Mouse (Mus musculus): ENCODE measurements around the gene Bnip1. TPM values are rescaled to one million over a fixed set of nuclear protein-coding genes. Genes with fewer than 3 reads are reported as not detected.
A peak's percentile ranks its signal among the peaks of the same experiment; 100 is the strongest.

The Bnip1 gene
- 10 to 100 TPM; 20.2 to 23.7 TPM for total RNA-seq (2021)
- long read RNA-seq, experiment 1, partial matches to known transcripts: 0 of 5 reads
- long read RNA-seq, experiment 1, other reads (novel, unspliced or antisense): 0 of 5 reads
- long read RNA-seq, experiment 2, transcript Bnip1-201 (6 exons, 1,098 nt): major isoform, 18 of 25 reads
- long read RNA-seq, experiment 2, partial matches to known transcripts: 0 of 25 reads
- long read RNA-seq, experiment 2, other reads (novel, unspliced or antisense): 2 of 25 reads

DNA sequence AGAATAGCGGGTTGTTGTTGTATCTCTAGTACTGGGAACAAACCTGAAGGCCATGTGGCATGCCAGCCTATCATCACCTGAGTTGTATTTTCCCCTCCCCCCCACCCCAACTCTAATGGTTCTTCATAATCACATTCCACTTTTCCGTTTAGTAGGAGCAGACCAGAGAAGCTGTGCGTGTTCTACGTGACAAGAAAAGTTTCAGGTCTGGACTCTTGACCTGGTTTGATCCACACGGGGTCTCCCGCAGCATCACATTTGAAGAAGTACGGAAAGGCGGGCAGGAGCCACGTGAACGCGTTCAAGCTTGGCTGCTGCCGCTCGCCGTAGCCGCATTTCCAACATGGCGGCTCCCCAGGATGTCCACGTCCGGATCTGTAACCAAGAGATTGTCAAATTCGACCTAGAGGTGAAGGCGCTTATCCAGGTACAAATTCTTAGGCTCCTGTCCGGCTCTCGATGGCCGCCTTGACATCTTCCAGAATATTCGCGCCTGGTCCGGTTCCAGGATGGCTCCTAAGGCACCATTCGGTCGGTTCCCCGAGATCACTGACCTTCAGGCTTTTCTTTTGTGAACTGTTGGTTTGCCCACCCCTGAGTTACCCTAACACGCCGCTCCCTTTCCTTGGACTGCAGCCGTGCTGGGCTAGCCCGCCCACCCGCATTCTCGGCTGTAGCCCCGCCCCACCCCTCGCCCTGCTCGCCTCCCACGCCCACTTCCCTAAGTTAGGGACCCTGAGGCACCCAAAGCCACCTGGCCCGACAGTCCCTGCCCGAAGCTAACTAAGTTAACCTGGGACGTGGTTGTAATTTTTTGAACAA is at the start of gene Bnip1:
Gene Bnip1 (plus strand): TSS at position 317 of the 822 bp plus-strand sequence.
- peak; percentile 78 to 79 for DNase-seq (ENCODE audit: low spot score in 2 of 2)

DNA sequence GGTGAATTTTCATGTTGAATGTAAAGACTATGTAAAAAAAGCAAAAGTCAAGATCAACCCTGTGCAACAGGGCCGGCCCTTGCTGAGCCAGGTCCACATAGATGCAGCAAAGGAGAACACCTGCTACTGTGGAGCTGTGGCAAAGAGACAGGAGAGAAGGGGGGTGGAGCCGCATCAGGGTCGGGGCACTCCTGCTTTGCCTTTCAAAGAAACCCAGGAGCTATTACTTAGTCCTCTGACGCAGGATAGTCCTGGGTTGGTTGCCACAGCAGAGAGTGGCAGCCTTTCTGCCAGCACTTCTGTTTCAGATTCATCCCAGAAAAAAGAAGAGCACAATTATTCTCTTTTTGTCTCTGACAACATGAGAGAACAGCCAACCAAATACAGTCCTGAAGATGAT is 38.3 kb upstream of the Bnip1 start:
- no peak for DNase-seq (ENCODE audit: low spot score in 2 of 2)

DNA sequence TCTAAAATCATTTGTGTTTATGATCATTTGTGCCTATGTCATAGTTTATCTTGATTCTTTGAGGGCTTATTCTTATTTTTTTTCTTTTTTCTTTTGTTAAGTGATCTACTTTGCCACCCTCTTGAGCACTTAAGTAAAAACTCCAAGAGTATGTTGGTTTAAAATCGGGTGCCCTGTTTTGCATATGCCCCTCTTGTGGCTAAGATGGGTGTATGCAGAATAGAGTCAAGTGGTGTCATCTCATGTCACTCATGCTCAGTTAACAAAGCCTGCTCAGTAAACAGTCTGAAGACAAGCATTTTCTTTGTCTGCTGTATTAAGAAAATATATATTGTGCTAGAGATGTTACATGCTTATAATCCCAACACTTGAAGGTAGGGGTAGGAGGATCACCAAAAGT is 37.6 kb upstream of the Bnip1 start:
- no peak for DNase-seq (ENCODE audit: low spot score in 2 of 2)

DNA sequence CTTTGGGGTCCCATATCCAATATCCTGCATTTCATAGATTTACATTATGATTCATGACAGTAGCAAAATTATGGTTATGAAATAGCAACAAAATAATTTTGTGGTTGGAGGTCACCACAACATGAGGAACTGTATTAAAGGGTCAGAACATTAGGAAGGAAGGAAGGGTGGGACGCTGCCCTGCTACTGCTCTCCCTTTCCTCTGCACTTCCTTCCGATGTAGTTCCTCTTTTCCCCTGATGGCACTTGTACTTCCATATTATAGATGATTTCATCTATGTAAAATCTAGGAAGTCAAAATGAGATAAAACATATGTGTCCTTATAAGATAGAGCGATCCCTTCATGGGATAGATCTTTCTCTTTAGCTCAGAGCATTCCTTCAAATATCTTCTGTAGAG is 30.9 kb upstream of the Bnip1 start:
- DNase-seq (ENCODE audit: low spot score in 2 of 2): no peak

DNA sequence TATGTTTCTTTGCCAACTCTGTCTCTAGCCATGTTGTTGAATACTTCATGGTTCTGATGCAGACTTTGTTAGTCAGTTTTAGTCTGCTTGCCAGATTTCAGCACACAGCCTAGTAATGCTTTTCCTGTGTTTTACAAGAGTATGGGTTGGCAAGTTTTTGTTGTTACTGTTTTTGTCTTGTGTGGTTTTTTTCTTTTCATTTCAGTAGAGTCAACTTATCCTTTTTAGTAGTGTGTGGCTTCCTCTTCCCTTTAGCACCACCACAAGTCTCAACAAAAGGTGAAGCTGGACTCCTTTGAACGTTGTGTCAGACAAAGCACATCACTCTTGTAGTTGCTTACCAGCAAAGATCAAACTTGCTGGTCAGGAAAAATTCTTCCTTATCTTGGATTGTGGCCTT is 28.6 kb upstream of the Bnip1 start:
- DNase-seq (ENCODE audit: low spot score in 2 of 2): no peak

DNA sequence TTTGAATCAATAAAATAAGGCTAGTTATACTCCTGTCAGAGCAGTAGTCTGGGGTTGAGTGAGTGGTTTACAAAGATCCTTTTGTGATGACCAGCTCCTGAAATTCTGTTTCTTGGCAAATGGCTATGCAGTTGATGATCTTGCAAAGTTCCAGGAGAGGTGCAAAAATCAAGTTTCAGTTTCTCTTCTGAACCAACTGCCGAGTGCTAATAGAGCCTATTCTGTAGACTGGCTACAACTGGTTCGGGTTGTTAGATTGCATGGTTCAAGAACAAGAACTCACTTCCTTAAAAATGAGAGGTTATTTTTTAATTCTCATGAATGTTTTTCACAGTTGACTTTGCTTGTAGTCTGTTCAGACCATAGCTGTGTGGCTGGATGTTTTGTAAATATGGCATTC is 27.4 kb upstream of the Bnip1 start:
- no peak for DNase-seq (ENCODE audit: low spot score in 2 of 2)

DNA sequence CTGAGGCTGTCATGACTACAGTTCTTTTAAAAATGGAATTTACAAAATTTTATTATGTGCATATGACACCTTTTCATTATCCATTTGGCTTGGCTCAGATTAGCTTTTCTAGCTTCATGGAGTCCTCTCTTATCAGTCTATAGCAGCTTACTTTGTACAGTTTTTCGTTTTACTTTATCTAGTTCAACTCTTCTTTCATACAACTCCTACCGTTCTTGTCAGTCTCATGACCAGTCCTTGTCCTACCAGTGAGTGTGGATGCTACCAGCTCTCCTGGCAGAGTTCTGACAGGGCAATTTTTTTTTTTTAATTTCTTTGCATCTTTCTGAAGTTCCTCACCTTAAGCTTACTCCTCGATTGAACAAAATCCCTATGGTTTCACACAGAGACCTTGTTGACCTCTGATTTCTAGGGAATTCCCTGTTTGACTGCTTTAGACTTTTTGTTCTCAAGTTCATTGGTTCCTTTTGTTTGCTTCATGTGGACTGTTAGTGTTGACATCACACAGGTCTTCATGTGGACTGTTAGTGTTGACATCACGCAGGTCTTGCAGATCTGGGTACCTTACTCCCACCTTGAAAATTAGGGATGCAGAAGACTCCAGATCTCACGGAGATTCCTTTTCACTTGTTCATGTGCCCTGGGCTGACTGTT is 13.6 kb upstream of the Bnip1 start:
- no peak for DNase-seq (ENCODE audit: low spot score in 2 of 2)

DNA sequence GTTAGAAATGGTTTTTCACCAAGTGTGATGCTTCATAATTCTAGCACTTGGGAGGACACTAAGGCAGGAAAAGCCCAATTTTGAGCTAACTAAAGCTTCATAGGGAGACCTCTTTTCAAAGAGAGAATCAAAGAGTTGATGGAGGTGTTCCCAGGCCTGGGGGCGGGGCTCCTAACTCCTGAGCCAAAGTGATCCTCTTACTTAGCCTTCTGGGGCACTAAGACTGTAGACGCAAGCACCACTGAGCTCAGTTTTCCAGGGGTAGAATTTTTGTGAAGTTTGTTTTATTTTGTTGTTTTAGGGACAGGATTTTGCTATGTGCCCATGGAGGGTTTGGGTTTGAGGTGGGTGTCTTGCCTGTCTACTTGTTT is 13.1 kb upstream of the Bnip1 start:
- no peak for DNase-seq (ENCODE audit: low spot score in 2 of 2)

DNA sequence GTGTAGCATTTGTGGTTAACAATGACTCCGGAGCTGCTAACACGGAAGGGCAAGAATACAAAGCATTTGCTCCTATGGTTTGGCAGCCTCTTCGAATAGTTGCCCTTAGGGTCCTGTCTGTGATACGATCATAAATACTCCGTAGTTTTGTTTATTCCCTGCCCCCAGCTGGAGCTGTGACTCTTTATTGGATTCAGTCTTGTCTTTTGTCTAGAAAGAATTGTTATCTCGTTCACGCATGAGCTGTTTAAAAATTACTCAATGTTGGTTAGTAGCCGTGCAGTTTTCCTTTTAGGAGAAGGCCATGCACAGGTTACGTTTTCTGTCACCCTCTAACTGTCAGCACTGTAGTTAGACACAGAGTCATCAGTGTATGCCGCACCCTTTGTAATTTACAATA is 4.7 kb upstream of the Bnip1 start:
- no peak for DNase-seq (ENCODE audit: low spot score in 2 of 2)

DNA sequence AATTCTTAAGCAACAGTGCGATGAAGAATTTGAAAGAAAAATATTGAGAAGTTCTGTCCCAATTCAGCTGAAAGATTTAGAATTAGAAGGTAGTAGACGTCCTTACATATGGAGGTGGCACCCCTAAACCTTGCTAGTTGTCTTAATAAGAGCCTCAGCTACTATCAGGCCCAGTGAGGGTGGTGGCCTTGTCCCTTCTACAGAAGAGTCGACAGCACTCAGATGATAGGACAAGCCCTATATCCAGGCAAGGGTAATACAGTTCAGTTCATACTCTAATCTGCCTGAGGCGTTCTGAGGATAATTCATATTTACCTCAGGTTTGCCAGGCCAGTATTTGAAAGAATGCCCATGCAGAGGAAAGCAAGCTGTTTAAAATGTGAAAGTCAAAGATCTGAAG is 2.9 kb upstream of the Bnip1 start:
- no peak for DNase-seq (ENCODE audit: low spot score in 2 of 2)

DNA sequence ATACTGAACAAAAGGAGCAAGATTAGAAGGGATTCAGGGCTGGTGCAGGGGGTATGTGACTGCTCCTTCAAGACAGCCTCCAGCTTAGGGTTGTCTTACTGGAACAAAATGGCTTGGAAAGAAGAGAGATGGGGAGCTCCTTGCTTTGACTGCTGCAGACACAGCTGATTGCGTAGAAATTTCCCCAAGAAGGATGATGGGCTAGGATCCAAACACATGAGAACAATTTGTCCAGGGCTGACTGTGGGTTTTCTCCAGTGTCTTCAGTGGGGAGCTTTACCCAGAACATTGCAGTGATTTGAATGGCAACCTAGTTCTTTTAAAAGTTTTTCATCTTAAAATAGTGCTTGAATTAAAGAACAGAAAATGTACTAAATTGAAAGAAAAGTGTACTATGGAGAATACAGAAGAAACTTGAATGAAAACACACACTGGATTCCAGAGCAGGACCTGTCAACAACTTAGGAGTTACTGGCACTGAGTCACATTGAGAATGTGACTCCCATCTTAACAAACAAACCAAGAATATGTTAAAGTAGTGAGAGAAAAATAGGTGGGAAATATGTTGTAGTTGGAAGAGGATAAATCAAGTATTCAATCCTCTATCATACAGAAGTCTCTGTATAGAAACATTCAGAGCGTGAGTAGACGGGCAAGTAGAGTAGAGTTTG is 2.3 kb upstream of the Bnip1 start:
- no peak for DNase-seq (ENCODE audit: low spot score in 2 of 2)

DNA sequence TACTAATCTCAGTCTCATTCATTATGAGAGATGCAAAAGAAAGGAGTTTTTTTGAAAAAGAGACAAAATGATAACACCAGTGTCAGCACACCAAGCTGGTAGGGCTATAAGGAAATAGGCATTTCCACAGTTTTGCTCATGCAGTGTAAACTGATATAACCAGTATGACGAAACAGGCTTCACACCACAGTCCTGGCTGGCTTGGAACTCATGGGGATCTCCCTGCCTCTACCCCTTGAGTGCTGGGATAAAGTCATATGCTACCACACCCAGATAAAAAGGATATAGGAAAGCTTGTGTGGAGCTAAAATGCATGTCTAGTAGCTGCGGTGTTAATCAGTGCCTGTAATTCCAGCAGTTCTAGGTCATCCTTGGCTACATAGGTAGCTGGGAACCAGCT is 1.4 kb upstream of the Bnip1 start:
- no peak for DNase-seq (ENCODE audit: low spot score in 2 of 2)

DNA sequence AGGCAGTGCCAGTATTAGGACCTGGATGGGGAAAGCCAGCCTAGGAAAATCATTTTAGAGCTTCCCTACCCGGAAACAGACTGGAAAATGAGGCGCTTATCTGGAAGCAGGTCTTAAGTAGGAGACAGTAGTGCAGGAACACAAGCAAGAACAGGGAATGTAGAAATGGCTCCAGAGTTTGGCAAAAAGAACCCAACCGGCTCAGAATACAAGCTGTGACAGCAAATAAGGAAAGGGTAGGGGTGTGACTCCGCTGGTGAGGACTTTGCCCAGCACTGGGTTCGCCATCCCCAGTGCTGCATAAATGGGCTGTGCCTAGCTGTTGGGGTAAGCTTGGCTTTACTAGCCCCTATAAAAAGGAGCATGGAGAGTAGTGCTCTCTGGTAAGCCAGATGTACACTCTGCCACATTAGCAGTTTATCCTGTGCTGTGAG is 761 bp downstream of the Bnip1 start:
- DNase-seq (ENCODE audit: low spot score in 2 of 2): no peak

DNA sequence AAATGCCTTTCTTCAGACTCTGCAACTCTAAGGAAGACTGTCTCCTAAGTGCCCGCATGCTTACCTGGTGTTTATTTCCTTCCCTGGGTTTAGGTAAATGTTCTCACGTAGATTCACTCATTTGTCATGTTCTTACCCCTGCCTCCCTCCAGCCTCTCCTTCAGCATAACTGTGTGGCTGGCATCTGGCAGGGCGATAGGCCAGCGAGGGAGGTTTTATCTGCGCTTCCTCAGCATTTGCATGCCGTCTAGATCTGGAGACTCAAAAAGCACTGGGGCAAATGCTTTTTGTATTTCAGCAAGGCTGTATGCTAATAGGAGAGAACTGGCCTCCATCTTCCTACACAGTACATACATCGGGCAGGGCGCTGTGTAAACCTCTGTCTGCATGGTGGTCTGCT is 3.7 kb downstream of the Bnip1 start:
- no peak for DNase-seq (ENCODE audit: low spot score in 2 of 2)

DNA sequence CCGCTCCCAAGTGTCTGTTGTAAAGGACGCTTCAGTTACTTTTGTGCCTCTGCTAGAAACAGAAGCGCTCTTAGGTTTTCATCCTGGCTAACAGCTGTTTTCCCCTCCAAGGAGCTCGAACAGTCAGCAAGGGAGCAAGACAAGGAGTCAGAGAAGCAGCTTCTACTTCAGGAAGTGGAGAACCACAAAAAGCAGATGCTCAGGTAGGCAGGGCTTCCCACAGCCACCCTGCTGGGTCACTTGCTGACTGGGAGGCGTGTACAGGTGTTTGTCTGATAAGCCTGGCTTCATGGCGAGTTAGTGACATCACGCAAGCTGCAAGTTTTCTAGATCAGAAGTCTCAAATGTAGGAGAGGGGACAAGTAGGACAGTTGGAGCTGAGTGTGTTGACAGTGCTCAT is 5.7 kb downstream of the Bnip1 start:
- no peak for DNase-seq (ENCODE audit: low spot score in 2 of 2)

DNA sequence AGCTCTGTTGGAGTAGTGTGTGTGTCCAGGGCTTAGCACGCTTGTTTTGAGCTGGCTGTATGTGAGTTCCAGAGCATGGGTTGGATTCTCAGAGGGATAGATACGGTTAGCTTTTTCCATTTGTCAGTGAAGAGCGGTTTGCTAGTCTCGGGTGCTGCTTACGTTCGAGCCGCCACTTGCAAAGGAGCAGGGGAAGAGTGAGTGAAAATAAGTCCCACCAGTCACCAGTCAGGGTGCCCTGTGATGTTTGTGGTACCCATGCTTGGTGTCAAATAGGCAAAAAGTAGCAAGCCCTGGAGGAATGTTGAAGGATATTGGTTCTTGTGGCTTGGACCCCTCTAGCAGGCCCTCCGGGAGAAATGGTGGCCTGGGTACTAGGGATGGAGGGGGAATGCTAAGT is 8.1 kb downstream of the Bnip1 start:
- no peak for DNase-seq (ENCODE audit: low spot score in 2 of 2)

DNA sequence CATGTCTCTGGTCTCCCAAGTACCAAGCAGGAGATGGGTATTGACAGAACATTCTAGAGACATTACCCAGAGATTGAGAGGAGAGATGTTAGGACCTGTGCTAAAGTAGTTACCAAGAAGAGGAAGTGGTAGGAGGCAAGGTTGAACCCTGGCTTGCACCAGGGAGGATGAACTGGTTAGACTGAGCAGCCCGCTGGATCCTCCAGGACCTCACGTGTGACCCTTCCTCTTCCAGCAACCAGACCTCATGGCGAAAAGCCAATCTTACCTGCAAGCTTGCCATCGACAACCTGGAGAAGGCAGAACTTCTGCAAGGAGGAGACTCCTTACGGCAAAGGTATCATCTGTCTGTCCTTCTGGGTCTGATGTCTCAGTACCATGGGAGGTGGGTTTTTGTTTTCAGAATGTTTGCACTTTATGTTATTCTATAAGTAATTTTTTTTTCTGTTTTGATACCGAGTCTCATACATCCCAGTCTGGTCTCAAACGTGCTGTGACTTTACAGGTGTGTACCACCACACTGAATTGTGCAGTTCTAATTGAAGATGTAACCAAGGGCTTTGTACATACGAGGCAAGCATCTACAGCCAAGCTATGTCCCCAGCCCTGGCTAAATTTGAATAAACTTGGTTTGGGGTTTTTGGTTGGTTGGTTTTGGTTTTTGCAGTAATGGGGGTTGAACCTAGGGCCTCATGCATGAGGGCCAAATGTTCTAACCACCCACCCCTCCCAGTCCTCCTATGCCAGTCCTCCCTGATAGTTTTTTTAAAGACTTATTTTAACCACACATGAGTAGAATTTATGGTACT is 8.8 kb downstream of the Bnip1 start:
- DNase-seq (ENCODE audit: low spot score in 2 of 2): no peak

DNA sequence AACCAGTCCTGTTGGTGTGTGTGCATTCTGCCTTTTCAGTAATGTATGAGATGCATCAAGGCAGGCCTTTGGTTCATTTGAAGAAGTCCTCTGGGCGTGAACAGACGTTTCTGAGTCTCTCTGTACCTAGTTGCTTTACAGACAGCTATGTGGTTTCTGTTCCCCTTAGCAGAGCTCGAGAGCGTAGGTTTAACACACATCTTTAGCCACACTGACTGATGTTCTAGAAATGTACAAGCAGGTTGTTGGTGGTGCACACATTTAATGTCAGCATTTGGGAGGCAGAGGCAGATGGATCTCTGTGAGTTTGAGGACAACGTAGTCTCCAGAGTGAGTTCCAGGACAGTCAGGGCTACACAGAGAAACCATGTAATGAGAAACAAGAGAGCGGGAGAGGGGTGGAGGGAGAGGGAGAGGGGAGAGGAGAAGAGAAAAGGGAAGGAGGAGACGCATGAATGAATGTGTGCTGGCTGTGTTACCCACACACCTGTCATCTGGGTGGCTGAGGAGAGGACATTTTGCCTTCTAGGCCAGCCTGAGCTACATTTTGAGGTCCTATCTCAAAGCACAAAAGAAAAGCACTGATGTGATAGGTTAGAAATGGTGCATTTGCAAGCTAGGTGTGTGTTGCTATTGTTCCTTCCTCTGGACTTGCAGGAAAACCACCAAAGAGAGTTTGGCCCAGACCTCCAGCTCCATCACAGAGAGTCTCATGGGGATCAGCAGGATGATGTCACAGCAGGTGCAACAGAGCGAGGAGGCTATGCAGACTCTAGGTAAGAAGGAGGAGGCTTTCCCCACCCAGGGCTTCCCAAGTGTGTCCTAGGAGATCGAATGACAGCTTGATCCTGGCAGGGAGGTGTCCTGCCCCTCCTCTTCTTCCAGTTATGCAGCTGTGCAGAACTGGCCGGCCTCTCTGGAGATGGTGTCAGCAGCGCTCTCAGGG is 9.7 kb downstream of the Bnip1 start:
- DNase-seq (ENCODE audit: low spot score in 2 of 2): no peak

DNA sequence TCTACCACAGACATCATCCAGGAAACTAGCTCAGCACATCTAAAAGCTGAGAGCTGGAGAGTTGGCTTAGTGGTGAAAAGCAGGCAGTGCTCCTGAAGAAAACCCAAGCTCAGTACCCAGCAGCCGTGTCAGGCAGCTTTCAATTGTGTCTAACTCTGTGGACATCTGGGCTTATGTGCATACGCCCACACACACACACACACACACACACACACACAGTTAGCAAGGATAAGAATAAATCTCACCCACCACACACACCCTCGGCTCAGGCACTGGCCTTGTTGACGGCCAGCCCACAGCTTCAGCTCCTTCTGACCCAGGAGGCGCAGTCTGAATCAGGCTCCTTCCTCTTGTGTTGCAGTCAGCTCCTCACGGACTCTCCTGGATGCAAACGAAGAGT is 10.7 kb downstream of the Bnip1 start:
- DNase-seq (ENCODE audit: low spot score in 2 of 2): no peak

DNA sequence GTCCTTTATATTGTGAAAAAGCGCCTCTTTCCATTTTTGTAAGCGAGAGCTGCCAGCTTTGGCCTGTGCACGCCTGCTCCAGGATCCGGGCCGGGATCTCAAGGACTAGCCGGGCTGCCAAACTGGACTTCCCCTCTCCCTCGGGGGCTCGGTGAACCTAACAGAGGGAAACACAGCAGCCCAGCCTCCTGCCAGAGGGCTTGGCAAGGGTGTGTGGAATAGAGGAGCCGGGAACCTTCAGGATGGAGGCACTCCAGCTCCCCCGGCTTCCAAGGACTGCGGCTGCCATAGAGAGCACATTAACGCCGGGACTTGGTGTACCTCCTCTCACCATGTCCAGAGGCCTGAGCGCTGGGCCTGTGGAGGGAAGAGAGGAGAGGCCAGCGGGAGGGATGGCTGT is 11.2 kb downstream of the Bnip1 start:
- no peak for DNase-seq (ENCODE audit: low spot score in 2 of 2)
